Mouse (Mus musculus): Measurements from ENCODE around the gene Epb41l3.

- no peak for TF ChIP-seq RCOR1 (IDR thresholded peaks at IDR 0.05; ENCODE audit: low read depth, low read length)
- TF ChIP-seq EP300 (IDR thresholded peaks at IDR 0.05; ENCODE audit: low read depth in 1 of 2, low read length in 2 of 2), result no peak
- TF ChIP-seq MXI1 (IDR thresholded peaks at IDR 0.05; ENCODE audit: low read depth, low read length), result no peak
- TF ChIP-seq POLR2A (IDR thresholded peaks at IDR 0.05; ENCODE audit: control insufficient read depth in 1 of 2, insufficient read depth in 1 of 2, low read depth in 1 of 2, low read length in 2 of 2, poor library complexity in 1 of 2), result no peak
- TF ChIP-seq GATA1 (IDR thresholded peaks at IDR 0.05; ENCODE audit: low read depth, low read length), result no peak
- no peak for TF ChIP-seq MAX (IDR thresholded peaks at IDR 0.05; ENCODE audit: low read length)
- no peak for TF ChIP-seq CTCF (IDR thresholded peaks at IDR 0.05 in 2 of 3, conservative IDR thresholded peaks at IDR 0.05 in 1 of 3; ENCODE audit: control insufficient read depth in 1 of 3, insufficient read depth in 1 of 3, low read depth in 2 of 3, low read length in 3 of 3, poor library complexity in 1 of 3, severe bottlenecking in 1 of 3)
- no peak for TF ChIP-seq JUND (IDR thresholded peaks at IDR 0.05; ENCODE audit: low read depth, low read length)
- TF ChIP-seq MEF2A (IDR thresholded peaks at IDR 0.05; ENCODE audit: extremely low read depth, insufficient replicate concordance, low read depth, low read length, poor library complexity, severe bottlenecking), result no peak
- no peak for TF ChIP-seq TCF12 (IDR thresholded peaks at IDR 0.05; ENCODE audit: low read depth, low read length)
- TF ChIP-seq ZC3H11A (IDR thresholded peaks at IDR 0.05; ENCODE audit: low read depth, low read length), result no peak
Observed at GRCm38 (mm10) chr17:69109216-69109615, 33.7 kb downstream of the Epb41l3 start.

Data from MEL (cell line).